Mouse (Mus musculus): Measurements from ENCODE around the gene Atp2b2.

GRCm38 (mm10) chr6:114042332-114042731 lies at the start of gene Atp2b2:
- TF ChIP-seq CTCF (IDR thresholded peaks at IDR 0.05; ENCODE audit: low read depth, low read length) (no peak), POLR2A (IDR thresholded peaks at IDR 0.05; ENCODE audit: borderline replicate concordance, low read depth, low read length) (no peak)

Measured in bone marrow macrophage, adult 2 months (primary cell).